Mouse (Mus musculus) ES-Bruce4 (cell line): ENCODE measurements at regions not wholly inside any gene's neighbourhood (a gene's known extent, or its start where the extent isn't known, plus 50 kb on each side); places are given as distances from the start of the nearest gene placed in this dataset.

ENCODE experiments used
- H3K27ac ChIP-seq: 2 replicates; pipeline ENCODE4 v1.5.1; 2012; ENCODE audit warnings: low read length, inconsistent platforms; ENCODE audit not compliant: insufficient read depth
- H3K27me3 ChIP-seq: 2 replicates; pipeline ENCODE4 v1.6.1; 2012; ENCODE audit warnings: mild to moderate bottlenecking, low read length, inconsistent platforms; ENCODE audit not compliant: control insufficient read depth, poor library complexity, insufficient read depth, severe bottlenecking
- H3K36me3 ChIP-seq: 2 replicates; pipeline ENCODE4 v1.6.1; 2012; ENCODE audit warnings: inconsistent platforms, mild to moderate bottlenecking, low read length, moderate library complexity; ENCODE audit not compliant: control insufficient read depth, poor library complexity, insufficient read depth, severe bottlenecking
- H3K4me1 ChIP-seq: one replicate; pipeline ENCODE4 v1.8.1; 2011; ENCODE audit warnings: low read length; ENCODE audit not compliant: control insufficient read depth, insufficient read depth
- H3K4me3 ChIP-seq: 2 replicates; pipeline ENCODE4 v1.5.1; 2011; ENCODE audit warnings: low read depth, mild to moderate bottlenecking, low read length
- H3K9ac ChIP-seq: 2 replicates; pipeline ENCODE4 v1.6.1; 2012; ENCODE audit warnings: low read depth, mild to moderate bottlenecking, inconsistent platforms; ENCODE audit not compliant: poor library complexity, severe bottlenecking
- H3K9me3 ChIP-seq: replicated peaks from 2 replicates; pipeline ENCODE4 v1.6.1; 2012; ENCODE audit warnings: mild to moderate bottlenecking, low read length, inconsistent platforms; ENCODE audit not compliant: control insufficient read depth, poor library complexity, insufficient read depth, severe bottlenecking
- CTCF ChIP-seq: IDR thresholded peaks from one replicate; pipeline ENCODE4 v1.8.1; 2011; ENCODE audit warnings: low read depth, low read length
- EP300 ChIP-seq: IDR thresholded peaks from 2 replicates; pipeline ENCODE4 v1.6.1; 2011; ENCODE audit warnings: low read depth, low read length; ENCODE audit not compliant: insufficient read depth
- POLR2A ChIP-seq: IDR thresholded peaks from one replicate; pipeline ENCODE4 v1.8.1; 2011; ENCODE audit warnings: low read length; ENCODE audit not compliant: insufficient read depth

DNA sequence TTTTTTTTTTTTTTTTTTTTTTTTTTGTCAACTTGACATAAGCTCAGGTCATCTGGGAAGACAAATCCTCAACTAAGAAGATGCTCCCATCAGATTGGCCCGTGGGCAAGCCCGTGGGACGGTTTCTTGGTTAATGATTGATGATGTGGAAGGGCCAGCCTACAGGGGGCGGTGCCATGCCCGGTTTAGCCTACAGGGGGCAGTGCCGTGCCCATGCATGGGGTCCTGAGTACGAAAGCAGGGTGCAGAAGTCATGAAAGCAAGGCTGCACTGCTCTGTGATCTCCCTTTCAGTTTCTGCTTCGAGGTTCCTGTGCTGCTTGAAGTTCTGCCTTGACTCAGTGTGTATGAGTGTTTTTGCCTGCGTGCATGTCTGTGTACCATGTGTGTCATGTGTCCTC lies 127.7 kb upstream of the Lhx8 start:
- H3K4me3 ChIP-seq: no peak overlapping the region
- H3K27ac ChIP-seq: no peak overlapping the region
- H3K36me3 ChIP-seq: no peaks in the 10 kb centered on the region
- no peak overlapping the region for H3K9ac ChIP-seq
- H3K4me1 ChIP-seq: no peaks in the 10 kb centered on the region
- peak; percentile 32 for TF ChIP-seq CTCF
- TF ChIP-seq POLR2A: no peak
- no peaks in the 10 kb centered on the region for H3K27me3 ChIP-seq
- no peaks in the 10 kb centered on the region for H3K9me3 ChIP-seq

DNA sequence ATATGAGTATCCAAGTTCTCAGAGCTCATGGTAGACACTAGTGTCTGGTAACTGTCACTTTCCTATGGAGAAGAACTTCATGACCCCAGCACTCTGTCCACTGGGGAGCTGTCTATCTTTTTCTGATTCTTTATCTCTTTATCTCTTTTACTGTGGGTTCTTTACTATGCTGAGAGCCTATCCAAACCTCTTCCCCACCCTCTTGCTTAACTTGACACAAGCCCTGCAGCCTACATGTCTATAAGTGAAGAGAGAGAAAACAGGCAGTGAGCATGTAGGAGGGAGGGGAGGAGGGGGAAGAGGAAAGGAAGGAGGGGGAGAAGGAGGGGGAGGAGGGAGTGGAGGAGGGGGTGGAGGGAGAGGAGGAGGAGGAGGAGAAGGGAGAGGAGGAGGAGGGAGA lies 122.6 kb upstream of the Lhx8 start:
- H3K27ac ChIP-seq: no peak overlapping the region
- H3K36me3 ChIP-seq: no peaks in the 10 kb centered on the region

DNA sequence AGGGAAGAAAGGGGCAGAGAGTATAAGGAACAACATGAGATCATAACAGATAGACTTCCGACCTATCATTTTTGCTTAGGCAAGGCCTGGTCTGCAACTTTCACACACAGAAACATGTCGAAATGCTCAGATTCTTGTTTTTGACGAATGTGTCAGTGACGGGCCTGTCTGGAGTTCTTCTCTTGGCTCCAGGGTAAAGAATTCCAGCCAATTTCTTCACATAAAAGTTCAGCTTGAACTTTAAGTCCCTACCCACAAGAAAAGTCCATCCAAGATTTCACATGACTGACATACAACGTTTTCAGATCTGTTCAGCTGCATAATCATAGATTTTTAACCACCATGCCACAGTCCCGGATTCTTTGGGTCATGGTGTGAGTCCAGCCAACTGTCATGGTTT lies 122.1 kb upstream of the Lhx8 start:
- H3K27me3 ChIP-seq: no peaks in the 10 kb centered on the region
- no peak overlapping the region for H3K9ac ChIP-seq
- no peak for TF ChIP-seq EP300
- TF ChIP-seq CTCF: no peak
- no peak for TF ChIP-seq POLR2A
- no peaks in the 10 kb centered on the region for H3K4me1 ChIP-seq
- no peaks in the 10 kb centered on the region; the same call in 1 of the 2 replicates for H3K9me3 ChIP-seq
- no peak overlapping the region for H3K27ac ChIP-seq
- H3K4me3 ChIP-seq: no peak overlapping the region
- no peaks in the 10 kb centered on the region for H3K36me3 ChIP-seq

More for the DNA sequence above, 122.6 kb upstream of the Lhx8 start:
- TF ChIP-seq POLR2A (no peak), EP300 (no peak), CTCF (no peak)
- Histone ChIP-seq H3K4me3 (no peak overlapping the region), H3K4me1 (no peaks in the 10 kb centered on the region), H3K9ac (no peak overlapping the region), H3K27me3 (no peaks in the 10 kb centered on the region), H3K9me3 (no peaks in the 10 kb centered on the region; the same call in 1 of the 2 replicates)

DNA sequence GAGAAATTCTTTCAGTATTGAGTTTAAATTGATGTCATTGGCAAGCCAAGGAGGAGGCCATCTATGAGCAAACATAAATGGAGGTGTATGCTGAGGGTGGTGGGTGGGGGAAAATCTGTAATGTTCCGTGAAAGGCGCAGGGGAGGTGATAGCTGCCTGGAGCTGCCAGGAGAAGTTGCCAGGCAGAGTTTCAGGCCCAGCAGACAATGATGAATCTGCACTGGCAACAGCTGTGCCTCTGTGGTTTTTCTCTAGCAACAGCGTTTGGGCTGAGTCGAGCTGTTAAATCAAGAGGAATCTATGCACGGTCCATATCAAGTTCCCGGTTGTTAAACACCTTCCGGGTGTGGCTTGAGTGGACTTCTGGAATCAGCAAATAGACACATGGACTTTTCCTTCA lies 120.7 kb upstream of the Lhx8 start:
- Histone ChIP-seq H3K4me1 (no peaks in the 10 kb centered on the region), H3K36me3 (no peaks in the 10 kb centered on the region), H3K9ac (no peak overlapping the region), H3K27ac (no peak overlapping the region), H3K4me3 (no peak overlapping the region), H3K27me3 (no peaks in the 10 kb centered on the region), H3K9me3 (no peaks in the 10 kb centered on the region; the same call in 1 of the 2 replicates)
- TF ChIP-seq POLR2A: no peak
- no peak for TF ChIP-seq EP300
- no peak for TF ChIP-seq CTCF

DNA sequence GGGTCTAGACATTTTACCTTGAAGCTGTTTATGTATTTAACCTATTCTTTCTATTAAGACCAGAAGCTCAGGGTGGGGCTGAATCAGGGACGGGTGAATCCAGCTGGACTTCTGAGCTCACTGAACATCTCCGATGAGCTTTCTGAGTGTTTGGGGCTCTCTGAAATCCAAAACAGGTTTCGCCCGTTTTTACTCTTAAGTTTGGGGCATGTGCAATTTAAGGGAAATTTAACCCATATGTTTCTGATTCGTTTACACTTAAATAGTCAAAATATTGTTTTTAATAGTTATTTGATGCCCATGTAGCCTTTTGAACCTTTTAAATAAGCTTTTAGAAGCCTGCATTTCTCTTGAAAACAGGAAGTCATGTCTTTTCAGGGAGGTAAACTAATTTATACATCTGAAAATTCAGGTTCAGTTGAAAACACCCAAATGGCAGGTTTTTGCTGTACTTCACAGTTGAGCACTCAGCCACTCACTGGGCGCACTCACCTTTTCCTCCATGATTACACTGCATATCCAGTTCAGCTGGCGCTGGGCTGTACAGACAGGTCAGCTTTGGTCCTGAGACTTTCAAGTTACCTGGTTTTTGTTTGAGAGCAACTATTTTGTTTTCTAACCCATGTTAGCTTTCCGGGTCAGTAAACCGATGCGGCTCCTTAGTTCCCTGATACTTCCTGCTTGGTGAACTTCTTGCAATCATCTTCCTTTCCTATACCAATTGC lies 113.1 kb upstream of the Lhx8 start:
- TF ChIP-seq EP300 (no peak), POLR2A (no peak), CTCF (no peak)

DNA sequence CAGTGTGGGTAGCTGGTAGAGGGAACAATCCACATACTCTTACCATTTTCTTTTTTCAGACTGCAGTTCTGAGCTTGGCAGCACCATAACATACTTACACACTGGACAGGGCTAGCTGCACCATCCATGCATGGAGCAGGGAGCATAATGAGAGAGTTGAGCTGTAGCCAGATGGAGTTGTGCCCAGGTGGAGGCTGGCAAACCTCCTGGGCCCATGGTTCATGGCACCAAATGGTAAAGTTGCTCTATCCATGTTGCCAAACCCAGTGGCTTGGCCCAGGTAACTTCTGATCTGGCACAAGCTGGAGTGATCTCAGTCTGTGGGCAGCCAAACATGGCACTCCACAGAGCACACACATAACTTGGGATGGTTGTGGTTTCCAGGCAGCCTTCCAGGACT lies 111.0 kb upstream of the Lhx8 start:
- Histone ChIP-seq H3K36me3 (no peaks in the 10 kb centered on the region), H3K9ac (no peak overlapping the region), H3K27me3 (no peaks in the 10 kb centered on the region), H3K4me3 (no peak overlapping the region), H3K9me3 (no peaks in the 10 kb centered on the region), H3K27ac (no peak overlapping the region), H3K4me1 (no peaks in the 10 kb centered on the region)
- TF ChIP-seq POLR2A (no peak), EP300 (no peak), CTCF (no peak)

More for the DNA sequence above, 113.1 kb upstream of the Lhx8 start:
- Histone ChIP-seq H3K4me3 (no peak overlapping the region), H3K36me3 (no peaks in the 10 kb centered on the region), H3K9me3 (no peaks in the 10 kb centered on the region), H3K9ac (no peak overlapping the region), H3K27me3 (no peaks in the 10 kb centered on the region), H3K4me1 (no peaks in the 10 kb centered on the region), H3K27ac (no peak overlapping the region)
